Comparison of ENCODE assay signal across 12 mouse cellular contexts in genomic region chr2:125784392-125784791, GRCm38 (mm10).
"Had no signal": no experiment of that assay in that cellular context is flagged by ENCODE, and none has a peak within 500 bp of the region (broad histone marks: within the 10 kb centered on the region; RNA-seq: fewer than 3 reads in every experiment).

No protein-coding gene starts in this region.

- H3K9ac ChIP-seq: limb, embryonic 12.5 days; liver, embryonic 13.5 days; liver, postnatal 0 days; lung, embryonic 15.5 days; neural tube, embryonic 15.5 days had no signal

- H3K27me3 ChIP-seq: limb, embryonic 12.5 days; lung, embryonic 15.5 days; neural tube, embryonic 15.5 days had no signal

- H3K9me3 ChIP-seq: limb, embryonic 12.5 days; liver, embryonic 13.5 days; lung, embryonic 15.5 days; neural tube, embryonic 15.5 days had no signal

- H3K36me3 ChIP-seq: limb, embryonic 12.5 days; liver, embryonic 13.5 days; lung, embryonic 15.5 days; neural tube, embryonic 15.5 days had no signal

- ATAC-seq: hindbrain, postnatal 0 days; liver, postnatal 0 days had no signal

- DNase-seq: liver; liver, embryonic 13.5 days; liver, postnatal 0 days; lung, postnatal 14 days; right cerebral cortex, postnatal 25 days had no signal

- H3K4me2 ChIP-seq: limb, embryonic 12.5 days; liver, embryonic 13.5 days; lung, embryonic 15.5 days; neural tube, embryonic 15.5 days had no signal

- H3K4me3 ChIP-seq: limb, embryonic 12.5 days; liver, embryonic 13.5 days; lung, embryonic 15.5 days; myocyte; neural tube, embryonic 15.5 days had no signal

- H3K27ac ChIP-seq: hindbrain, postnatal 0 days; limb, embryonic 12.5 days; liver, embryonic 13.5 days; lung, embryonic 15.5 days; macrophage; neural tube, embryonic 15.5 days; stomach, postnatal 0 days had no signal
